Mouse (Mus musculus) midbrain, embryonic 16.5 days (tissue): ENCODE data around the gene Slc28a2. TPM values are rescaled to one million over a fixed set of nuclear protein-coding genes. Genes with fewer than 3 reads are reported as not detected.
"Not testable (repeated sequence)": the region's sequence is repeated elsewhere in the genome, so short reads cannot be mapped to it uniquely, and the experiment has no call there.

Experiments
- ATAC-seq: fragments of 200-750 bp; cut with Nextera tagmentation; 2 replicates; pipeline ENCODE4 v1.8.0; 2017; ENCODE audit warnings: moderate TSS enrichment
- H3K27ac ChIP-seq: fragments of 300-500 bp; sonication (generic); 2 replicates; pipeline ENCODE4 v1.5.1; 2014; ENCODE audit warnings: mild to moderate bottlenecking, low read length, mixed read lengths
- H3K27me3 ChIP-seq: fragments of 300-500 bp; sonication (generic); 2 replicates; pipeline ENCODE4 v1.6.1; 2014; ENCODE audit warnings: low read depth, low read length, mixed read lengths; ENCODE audit not compliant: control insufficient read depth, insufficient read depth
- H3K36me3 ChIP-seq: fragments of 300-500 bp; sonication (generic); 2 replicates; pipeline ENCODE4 v1.6.1; 2014; ENCODE audit warnings: mild to moderate bottlenecking, low read length, moderate library complexity, mixed read lengths; ENCODE audit not compliant: control insufficient read depth, insufficient read depth
- H3K4me1 ChIP-seq: fragments of 300-500 bp; sonication (generic); 2 replicates; pipeline ENCODE4 v1.6.1; 2014; ENCODE audit warnings: mild to moderate bottlenecking, low read length, mixed read lengths; ENCODE audit not compliant: control insufficient read depth, insufficient read depth
- H3K4me2 ChIP-seq: fragments of 300-500 bp; sonication (generic); 2 replicates; pipeline ENCODE4 v1.6.1; 2014; ENCODE audit warnings: mild to moderate bottlenecking, low read length, mixed read lengths
- H3K4me3 ChIP-seq: fragments of 300-500 bp; sonication (generic); 2 replicates; pipeline ENCODE4 v1.5.1; 2014; ENCODE audit warnings: low read depth, mild to moderate bottlenecking, low read length, moderate library complexity, mixed read lengths
- H3K9ac ChIP-seq: fragments of 300-500 bp; sonication (generic); 2 replicates; pipeline ENCODE4 v1.6.1; 2014; ENCODE audit warnings: low read depth, low read length, mixed read lengths
- H3K9me3 ChIP-seq: fragments of 300-500 bp; sonication (generic); replicated peaks from 2 replicates; pipeline ENCODE4 v1.6.1; 2014; ENCODE audit warnings: mild to moderate bottlenecking, low read length, mixed read lengths; ENCODE audit not compliant: control insufficient read depth, poor library complexity, severe bottlenecking
- WGBS: fragments of 180-500 bp; shearing (Covaris S2); extraction: QIAGEN DNeasy Blood & Tissue Kit; methylation state at CpG from one replicate; pipeline ENCODE4 v1.1.7; 2014; 5-methylcytosine and 5-hydroxymethylcytosine counted together
- polyA plus RNA-seq: library from polyadenylated mRNA; unstranded; fragments of >200 nt; fragmentation: Nextera tagmentation; extraction: Ambion mirVana; gene quantifications from 2 replicates; pipeline ENCODE4 v1.2.1, GENCODE M21; 2015

Gene Slc28a2
- polyA plus RNA-seq, 1 experiment from 2014 or later = not detected

GRCm38 (mm10) chr2:122450351-122450750 is 24.1 kb downstream of the Slc28a2 start:
- H3K9ac ChIP-seq = no peak overlapping the region
- no peak overlapping the region for H3K4me3 ChIP-seq
- no peaks in the 10 kb centered on the region for H3K4me1 ChIP-seq
- 89% methylated on average over 4 of the region's 4 CpGs for WGBS
- no peak overlapping the region for H3K27ac ChIP-seq
- H3K4me2 ChIP-seq = no peak overlapping the region
- no peak for ATAC-seq
- H3K9me3 ChIP-seq = no peaks in the 10 kb centered on the region
- no peaks in the 10 kb centered on the region for H3K36me3 ChIP-seq
- H3K27me3 ChIP-seq = no peaks in the 10 kb centered on the region

DNA sequence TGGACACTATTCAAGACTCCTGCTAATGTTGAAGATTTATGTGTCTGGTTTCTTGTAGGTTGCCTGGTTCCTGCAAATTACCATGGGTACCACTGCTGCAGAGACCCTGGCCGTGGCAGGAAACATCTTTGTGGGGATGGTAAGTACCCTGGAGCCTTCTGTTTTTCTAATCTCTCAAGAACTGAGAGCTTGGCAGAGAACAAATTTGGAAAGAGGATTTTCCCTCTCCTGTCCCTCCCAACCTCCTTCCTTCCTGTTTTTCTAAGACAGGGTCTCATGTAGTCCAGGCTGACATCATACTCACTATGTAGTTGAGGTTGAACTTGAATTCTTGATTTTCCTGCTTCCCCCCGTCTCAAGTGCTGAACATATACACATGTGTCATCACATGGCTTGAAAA is 26.1 kb downstream of the Slc28a2 start:
- no peak for ATAC-seq
- no peak overlapping the region for H3K9ac ChIP-seq
- WGBS = 70% methylated on average over 2 of the region's 2 CpGs

GRCm38 (mm10) chr2:122466901-122467300 is 40.6 kb downstream of the Slc28a2 start:
- Histone ChIP-seq H3K27ac (peak overlapping the region; percentile 50; the same call in 1 of the 2 replicates), H3K36me3 (no peaks in the 10 kb centered on the region), H3K4me3 (peak overlapping the region; percentile 66), H3K4me1 (peaks cover 3% of the 10 kb centered on the region), H3K9ac (peak overlapping the region; percentile 69), H3K9me3 (no peaks in the 10 kb centered on the region), H3K27me3 (no peaks in the 10 kb centered on the region), H3K4me2 (peak overlapping the region; percentile 89)
- 0 out of 2 replicates have a peak, but pooled peaks have one; percentile 4 for ATAC-seq
- 32% methylated on average over 11 of the region's 11 CpGs for WGBS

More for the DNA sequence above, 26.1 kb downstream of the Slc28a2 start:
- Histone ChIP-seq H3K4me2 (no peak overlapping the region), H3K27me3 (no peaks in the 10 kb centered on the region), H3K4me1 (no peaks in the 10 kb centered on the region), H3K27ac (no peak overlapping the region), H3K36me3 (no peaks in the 10 kb centered on the region), H3K4me3 (no peak overlapping the region), H3K9me3 (no peaks in the 10 kb centered on the region)

- H3K9ac ChIP-seq = peak overlapping the region; percentile 69
- H3K4me2 ChIP-seq = peak overlapping the region; percentile 89
- WGBS = under 1% methylated on average over 43 of the region's 46 CpGs
- H3K27me3 ChIP-seq = no peaks in the 10 kb centered on the region
- H3K4me3 ChIP-seq = peak overlapping the region; percentile 66
- peak overlapping the region; percentile 50 for H3K27ac ChIP-seq
- peaks cover 3% of the 10 kb centered on the region for H3K4me1 ChIP-seq
- no peaks in the 10 kb centered on the region for H3K9me3 ChIP-seq
- no peaks in the 10 kb centered on the region for H3K36me3 ChIP-seq
- ATAC-seq = peak; percentile 100
Measured at GRCm38 (mm10) chr2:122467351-122468013, 41.2 kb downstream of the Slc28a2 start.

DNA sequence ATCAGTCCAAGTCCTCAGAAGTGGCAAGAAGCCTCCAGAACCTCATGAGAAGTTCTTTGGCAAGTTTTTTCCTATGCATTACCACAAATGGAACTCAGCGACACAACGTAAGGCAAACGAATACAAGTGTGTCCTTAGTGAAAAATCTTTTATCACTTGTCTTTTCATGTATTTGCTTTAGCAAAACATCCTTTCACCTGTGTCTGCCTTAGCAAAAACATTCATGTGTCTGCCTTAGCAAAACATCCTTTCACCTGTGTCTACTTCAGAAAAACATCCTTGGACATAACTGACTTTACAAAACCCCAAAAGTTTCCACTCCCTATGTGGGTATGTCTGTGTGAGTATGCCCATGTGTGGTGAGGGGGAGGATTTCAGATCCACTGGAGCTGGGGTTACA is 42.9 kb downstream of the Slc28a2 start:
- Histone ChIP-seq H3K4me1 (peaks cover 3% of the 10 kb centered on the region), H3K27me3 (no peaks in the 10 kb centered on the region), H3K4me3 (no peak overlapping the region), H3K9ac (no peak overlapping the region), H3K9me3 (no peaks in the 10 kb centered on the region), H3K36me3 (no peaks in the 10 kb centered on the region), H3K4me2 (no peak overlapping the region), H3K27ac (no peak overlapping the region)
- no peak for ATAC-seq
- WGBS = 93% methylated on average over 3 of the region's 3 CpGs

- H3K4me2 ChIP-seq = no peak overlapping the region
- H3K27ac ChIP-seq = no peak overlapping the region
- no peaks in the 10 kb centered on the region for H3K36me3 ChIP-seq
- no peak overlapping the region for H3K4me3 ChIP-seq
- no peaks in the 10 kb centered on the region for H3K9me3 ChIP-seq
- no peak for ATAC-seq
- no peaks in the 10 kb centered on the region for H3K4me1 ChIP-seq
- no peaks in the 10 kb centered on the region for H3K27me3 ChIP-seq
- H3K9ac ChIP-seq = no peak overlapping the region
Measured at GRCm38 (mm10) chr2:122476585-122476984, 50.3 kb downstream of the Slc28a2 start.

- H3K4me1 ChIP-seq, H3K4me2 ChIP-seq, H3K27ac ChIP-seq, ATAC-seq, H3K36me3 ChIP-seq, H3K27me3 ChIP-seq, H3K4me3 ChIP-seq, H3K9me3 ChIP-seq, H3K9ac ChIP-seq: not testable (repeated sequence)
- 77% methylated on average over 1 of the region's 1 CpGs for WGBS
Measured at GRCm38 (mm10) chr2:122483787-122484186, 57.5 kb downstream of the Slc28a2 start.

DNA sequence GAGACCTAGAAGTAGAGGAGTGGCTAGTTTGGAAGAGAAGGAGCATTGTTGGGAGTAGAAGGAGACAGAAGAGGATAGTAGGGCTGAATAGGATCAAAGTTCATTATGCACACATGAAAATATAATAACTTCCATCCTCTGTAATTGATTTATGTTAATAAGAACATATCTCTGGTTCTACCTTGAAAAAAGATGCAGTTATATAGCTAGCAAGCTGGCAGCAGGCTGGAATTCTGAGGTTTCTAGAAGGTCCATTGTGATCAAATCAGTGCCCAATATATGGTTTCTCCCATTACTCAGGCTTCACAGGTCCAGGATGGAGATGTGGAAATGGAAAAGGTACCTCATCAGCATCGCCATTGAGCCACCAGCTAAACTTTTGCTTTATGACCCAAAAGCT is 58.4 kb downstream of the Slc28a2 start, which contains the start of gene Gm14085:
Gene Gm14085, plus strand, starts transcription at position 301 of the 400 bp plus-strand sequence.
- H3K27me3 ChIP-seq = no peaks in the 10 kb centered on the region
- no peaks in the 10 kb centered on the region for H3K9me3 ChIP-seq
- no peak within 1 kb of the TSS for H3K4me3 ChIP-seq
- ATAC-seq = no peak
- no peak within 1 kb of the TSS for H3K4me2 ChIP-seq
- 94% methylated on average over 1 of the region's 1 CpGs for WGBS
- H3K27ac ChIP-seq = no peak within 1 kb of the TSS
- no peaks in the 10 kb centered on the region for H3K4me1 ChIP-seq
- no peak within 1 kb of the TSS for H3K9ac ChIP-seq
- H3K36me3 ChIP-seq = no peaks in the 10 kb centered on the region

DNA sequence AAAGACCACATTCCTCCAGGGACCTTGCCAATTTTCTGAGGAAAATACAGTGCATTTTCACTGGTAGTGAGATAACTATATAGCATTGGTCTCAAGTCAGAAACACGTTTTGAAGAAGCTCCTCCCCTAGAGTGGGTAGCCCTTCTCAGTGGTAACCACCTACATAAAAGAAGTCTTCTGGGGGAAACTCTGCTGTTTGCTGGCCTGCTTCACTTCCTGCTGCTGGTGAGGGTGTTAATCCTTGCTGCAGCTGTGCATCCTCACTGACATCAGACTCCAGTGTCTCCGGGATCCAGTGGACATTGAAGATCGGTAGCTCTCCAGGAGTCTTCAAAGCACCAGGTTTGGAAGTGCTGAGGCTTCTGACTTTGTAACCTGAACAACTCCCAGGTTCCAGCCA is 59.4 kb downstream of the Slc28a2 start:
- not testable (repeated sequence) for H3K36me3 ChIP-seq, H3K27ac ChIP-seq, H3K9ac ChIP-seq, ATAC-seq, H3K27me3 ChIP-seq, H3K9me3 ChIP-seq, H3K4me1 ChIP-seq, H3K4me2 ChIP-seq, H3K4me3 ChIP-seq
- 38% methylated on average over 1 of the region's 3 CpGs for WGBS
